In the genomic region with DNA sequence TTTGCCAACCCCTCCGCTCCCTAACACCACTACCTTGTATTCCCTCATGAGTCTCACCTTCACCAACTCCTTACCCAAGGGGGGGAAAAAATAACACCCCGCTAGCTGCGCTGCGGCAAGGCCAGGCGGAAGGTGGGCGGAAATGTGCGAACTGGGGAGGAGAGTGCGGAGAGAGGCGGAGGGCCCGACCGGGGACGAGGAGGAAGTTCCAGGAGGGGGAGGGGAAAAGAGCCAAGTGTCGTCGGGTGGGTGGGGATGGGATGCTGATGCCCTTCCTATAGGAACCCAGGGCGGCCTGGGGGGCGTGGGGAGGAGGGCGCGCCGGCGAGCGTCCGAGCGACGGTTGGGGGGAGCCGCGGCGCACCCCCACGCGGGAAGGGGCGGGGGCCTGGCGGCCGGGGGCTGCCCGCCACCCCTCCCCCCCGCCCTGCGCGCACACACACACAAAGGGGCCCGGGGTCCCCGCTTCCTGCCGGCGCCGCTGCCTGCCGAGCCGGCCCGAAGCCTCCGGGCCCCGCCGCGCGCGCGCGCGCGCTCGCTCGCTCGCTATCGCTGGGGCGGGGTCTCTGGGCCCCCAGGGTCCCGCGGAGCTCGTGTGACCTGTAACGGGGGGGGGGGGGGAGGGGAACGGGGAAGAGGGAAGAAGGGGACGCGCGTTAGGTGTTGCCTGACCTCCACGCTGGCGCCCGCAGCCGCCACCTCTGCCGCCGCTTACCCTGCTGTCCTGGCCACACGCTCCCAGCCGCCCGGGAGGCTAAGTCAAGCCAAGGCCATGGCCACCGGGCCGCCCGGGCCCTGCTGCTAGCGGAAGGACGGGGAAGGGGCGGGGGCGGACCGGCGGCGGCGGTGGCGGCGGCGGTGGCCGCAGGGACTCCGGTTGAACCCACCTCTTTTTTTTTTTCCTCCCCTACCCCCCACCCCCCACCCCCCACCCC, we compare ENCODE assay signal across 8 mouse cellular contexts. TPM values are rescaled to one million over a fixed set of nuclear protein-coding genes. Genes with fewer than 3 reads are reported as not detected.
DNase-seq lines count a peak whose midpoint lies in the region; ATAC-seq and TF ChIP-seq lines count a peak whose summit lies in the region.

TSS of gene Rap2c (minus strand) at position 168 of the 935 bp plus-strand sequence.

- TF ChIP-seq POLR2A in testis, adult 2 months (IDR thresholded peaks at IDR 0.05; ENCODE audit: control insufficient read depth, low read depth, low read length) = peak; percentile 43; the same call in 1 of the 2 replicates

- H3K4me2 ChIP-seq in forebrain, embryonic 11.5 days (ENCODE audit: low read depth, low read length, severe bottlenecking) = peak within 1 kb of the TSS; percentile 46
- peak within 1 kb of the TSS; percentile 66 for H3K4me2 ChIP-seq in heart, postnatal 0 days (ENCODE audit: low read depth, low read length)
- peak within 1 kb of the TSS; percentile 71 for H3K4me2 ChIP-seq in liver, embryonic 16.5 days (ENCODE audit: low read depth, low read length)
- H3K4me2 ChIP-seq in neural tube, embryonic 12.5 days (replicated peaks) = peak within 1 kb of the TSS; percentile 62

- H3K27ac ChIP-seq in forebrain, embryonic 11.5 days (ENCODE audit: low read depth, low read length) = peak within 1 kb of the TSS; percentile 86
- H3K27ac ChIP-seq in heart, postnatal 0 days (ENCODE audit: low read depth) = peak within 1 kb of the TSS; percentile 99
- H3K27ac ChIP-seq in liver, embryonic 16.5 days (ENCODE audit: low read length) = peak within 1 kb of the TSS; percentile 88
- H3K27ac ChIP-seq in neural tube, embryonic 12.5 days = peak within 1 kb of the TSS; percentile 86; the same call in 1 of the 2 replicates
- H3K27ac ChIP-seq in testis, adult 2 months (ENCODE audit: control insufficient read depth, insufficient read depth, low read depth, low read length) = peak within 1 kb of the TSS; percentile 93

- DNase-seq in ES-CJ7 (ENCODE audit: low read depth, low spot score) = peak; percentile 76
- peak; percentile 47 for DNase-seq in c-Kit-positive CD71-positive TER-119-negative erythroid progenitor cells, embryonic 14.5 days (ENCODE audit: low read depth)
- peak; percentile 85 for DNase-seq in forebrain, embryonic 11.5 days (ENCODE audit: low spot score)
- peak; percentile 79 for DNase-seq in heart, postnatal 0 days (ENCODE audit: low spot score)
- DNase-seq in kidney, postnatal 36 days = peak; percentile 57 to 67

- peak within 1 kb of the TSS; percentile 49 for H3K4me3 ChIP-seq in forebrain, embryonic 11.5 days (ENCODE audit: low read depth, low read length)
- peak within 1 kb of the TSS; percentile 70 for H3K4me3 ChIP-seq in heart, postnatal 0 days (ENCODE audit: low read depth, low read length)
- peak within 1 kb of the TSS; percentile 69 for H3K4me3 ChIP-seq in liver, embryonic 16.5 days (ENCODE audit: low read depth, low read length)
- H3K4me3 ChIP-seq in neural tube, embryonic 12.5 days = peak within 1 kb of the TSS; percentile 56
- H3K4me3 ChIP-seq in testis, adult 2 months (ENCODE audit: control insufficient read depth, low read depth, low read length) = peak within 1 kb of the TSS; percentile 90

- no peak for TF ChIP-seq EP300 in heart, postnatal 0 days (IDR thresholded peaks at IDR 0.05; ENCODE audit: low read depth)

- ATAC-seq in forebrain, embryonic 11.5 days (replicated peaks; ENCODE audit: low FRiP score) = peak; percentile 88
- peak; percentile 77 for ATAC-seq in heart, postnatal 0 days (ENCODE audit: insufficient read depth, low read depth)
- peak; percentile 73 for ATAC-seq in liver, embryonic 16.5 days (ENCODE audit: low read depth)
- peak; percentile 91 for ATAC-seq in neural tube, embryonic 12.5 days (ENCODE audit: low FRiP score, low read depth)

- H3K9ac ChIP-seq in forebrain, embryonic 11.5 days (ENCODE audit: low read length) = peak within 1 kb of the TSS; percentile 73
- peak within 1 kb of the TSS; percentile 90 for H3K9ac ChIP-seq in heart, postnatal 0 days (replicated peaks; ENCODE audit: low read depth, low read length)
- peak within 1 kb of the TSS; percentile 76 for H3K9ac ChIP-seq in liver, embryonic 16.5 days (ENCODE audit: low read depth, low read length)
- peak within 1 kb of the TSS; percentile 86 for H3K9ac ChIP-seq in neural tube, embryonic 12.5 days

- H3K9me3 ChIP-seq in forebrain, embryonic 11.5 days (ENCODE audit: control insufficient read depth, low read length) = no peaks in the 10 kb centered on the region
- H3K9me3 ChIP-seq in heart, postnatal 0 days (replicated peaks; ENCODE audit: control insufficient read depth, low read length) = no peaks in the 10 kb centered on the region
- no peaks in the 10 kb centered on the region for H3K9me3 ChIP-seq in liver, embryonic 16.5 days (replicated peaks; ENCODE audit: control insufficient read depth, low read length)
- H3K9me3 ChIP-seq in neural tube, embryonic 12.5 days = no peaks in the 10 kb centered on the region

- WGBS in forebrain, embryonic 11.5 days = 13% methylated on average over 18 of the region's 92 CpGs
- 25% methylated on average over 8 of the region's 92 CpGs for WGBS in heart, postnatal 0 days
- 24% methylated on average over 15 of the region's 92 CpGs for WGBS in liver, embryonic 16.5 days (ENCODE audit: insufficient replicate concordance)
- WGBS in neural tube, embryonic 12.5 days = 12% methylated on average over 32 of the region's 92 CpGs

- TF ChIP-seq CTCF in heart, postnatal 0 days (IDR thresholded peaks at IDR 0.05; ENCODE audit: low read depth) = no peak
- TF ChIP-seq CTCF in testis, adult 2 months (IDR thresholded peaks at IDR 0.05; ENCODE audit: control insufficient read depth, insufficient read depth, insufficient replicate concordance, low read depth, low read length) = no peak

- H3K4me1 ChIP-seq in forebrain, embryonic 11.5 days (replicated peaks; ENCODE audit: control insufficient read depth, insufficient read depth, low read length) = no peaks in the 10 kb centered on the region
- H3K4me1 ChIP-seq in heart, postnatal 0 days (ENCODE audit: control insufficient read depth, insufficient read depth) = no peaks in the 10 kb centered on the region
- no peaks in the 10 kb centered on the region; the same call in 1 of the 2 replicates for H3K4me1 ChIP-seq in liver, embryonic 16.5 days (ENCODE audit: control insufficient read depth, low read depth, low read length)
- H3K4me1 ChIP-seq in neural tube, embryonic 12.5 days = no peaks in the 10 kb centered on the region
- peaks cover 3% of the 10 kb centered on the region; the same call in 1 of the 2 replicates for H3K4me1 ChIP-seq in testis, adult 2 months (ENCODE audit: control insufficient read depth, insufficient read depth, low read length)

- no peaks in the 10 kb centered on the region for H3K27me3 ChIP-seq in forebrain, embryonic 11.5 days (ENCODE audit: control insufficient read depth, insufficient read depth, low read length)
- no peaks in the 10 kb centered on the region for H3K27me3 ChIP-seq in heart, postnatal 0 days (ENCODE audit: control insufficient read depth, insufficient read depth, low read length)
- no peaks in the 10 kb centered on the region for H3K27me3 ChIP-seq in liver, embryonic 16.5 days (ENCODE audit: control insufficient read depth, insufficient read depth, low read depth, low read length)
- H3K27me3 ChIP-seq in neural tube, embryonic 12.5 days (replicated peaks) = no peaks in the 10 kb centered on the region
- no peaks in the 10 kb centered on the region for H3K27me3 ChIP-seq in testis, adult 2 months (ENCODE audit: control insufficient read depth, insufficient read depth, low read length)

- H3K36me3 ChIP-seq in forebrain, embryonic 11.5 days (ENCODE audit: control insufficient read depth, insufficient read depth, low read length) = no peaks in the 10 kb centered on the region
- H3K36me3 ChIP-seq in heart, postnatal 0 days (replicated peaks; ENCODE audit: control insufficient read depth, insufficient read depth, low read length) = peaks cover 11% of the 10 kb centered on the region; the same call in 1 of the 2 replicates
- H3K36me3 ChIP-seq in liver, embryonic 16.5 days (ENCODE audit: control insufficient read depth, insufficient read depth) = no peaks in the 10 kb centered on the region; the same call in 1 of the 2 replicates
- no peaks in the 10 kb centered on the region for H3K36me3 ChIP-seq in neural tube, embryonic 12.5 days
- no peaks in the 10 kb centered on the region for H3K36me3 ChIP-seq in testis, adult 2 months (ENCODE audit: control insufficient read depth, insufficient read depth, low read length)

RNA-seq across cellular contexts. Expression of gene Rap2c, which starts in this region (rescaled TPM):
- polyA plus RNA-seq in forebrain, embryonic 11.5 days (2014; fragmentation: Nextera tagmentation; extraction: Ambion mirVana) = 21.9 and 25.9 TPM in 2 replicates
- 13.5 and 24.7 TPM in 2 replicates for total RNA-seq in heart, postnatal 0 days (2014; rRNA removed; ENCODE audit: low replicate concordance)
- polyA plus RNA-seq in heart, postnatal 0 days (2015; fragmentation: Nextera tagmentation; extraction: Ambion mirVana) = 9.3 and 10.0 TPM in 2 replicates
- polyA plus RNA-seq in liver, embryonic 16.5 days (2015; fragmentation: Nextera tagmentation; extraction: Ambion mirVana) = 7.6 and 8.5 TPM in 2 replicates
- polyA plus RNA-seq in neural tube, embryonic 12.5 days (2016; fragmentation: Nextera tagmentation; extraction: Ambion mirVana) = 25.0 and 25.8 TPM in 2 replicates
- 0.89 and 1.5 TPM in 2 replicates for polyA plus RNA-seq in testis, adult 2 months (2012; rRNA removed)

Comparison
In these comparisons a context has a peak if more than half of its experiments do, and no peak if none do; other contexts are left out.
1. Peak in every context shown above with its lines: DNase-seq, ATAC-seq, H3K4me3 ChIP-seq and H3K27ac ChIP-seq.